ENCODE assay signal across 24 mouse cellular contexts in genomic region chr7:103810296-103810695, GRCm38 (mm10). TPM values are rescaled to one million over a fixed set of nuclear protein-coding genes. Genes with fewer than 3 reads are reported as not detected.
"Had no signal": no experiment of that assay in that cellular context is flagged by ENCODE, and none has a peak within 500 bp of the region (broad histone marks: within the 10 kb centered on the region; RNA-seq: fewer than 3 reads in every experiment).

No protein-coding gene starts in this region.

- H3K4me3 ChIP-seq: limb, embryonic 15.5 days; midbrain, embryonic 15.5 days; neural tube, embryonic 12.5 days had no signal

- H3K27ac ChIP-seq: limb, embryonic 15.5 days; midbrain, embryonic 15.5 days; neural tube, embryonic 12.5 days had no signal

- H3K4me2 ChIP-seq: limb, embryonic 15.5 days; lung, embryonic 14.5 days; midbrain, embryonic 11.5 days; midbrain, embryonic 15.5 days; neural tube, embryonic 12.5 days had no signal

- ATAC-seq: midbrain, embryonic 15.5 days had no signal

- H3K9ac ChIP-seq: limb, embryonic 15.5 days; lung, embryonic 14.5 days; midbrain, embryonic 15.5 days; neural tube, embryonic 12.5 days had no signal

- H3K9me3 ChIP-seq: limb, embryonic 15.5 days; megakaryocyte, embryonic 14.5 days; midbrain, embryonic 15.5 days; neural tube, embryonic 12.5 days had no signal

- H3K27me3 ChIP-seq: limb, embryonic 15.5 days; megakaryocyte, embryonic 14.5 days; midbrain, embryonic 15.5 days; neural tube, embryonic 12.5 days had no signal

- H3K36me3 ChIP-seq: limb, embryonic 15.5 days; midbrain, embryonic 15.5 days; neural tube, embryonic 12.5 days had no signal

- DNase-seq: kidney, adult 8-10 months; kidney, postnatal 25 days; layer of hippocampus, adult 9-11 months; layer of hippocampus, postnatal 36 days; lung, embryonic 14.5 days; lung, postnatal 10 days; lung, postnatal 4 days; retina, postnatal 1 day; right cerebral cortex, postnatal 14 days; thymus, postnatal 36 days had no signal

- H3K4me1 ChIP-seq: limb, embryonic 15.5 days; midbrain, embryonic 15.5 days; neural tube, embryonic 12.5 days had no signal

RNA-seq across cellular contexts. Expression of gene Olfr67, which starts 18.7 kb away (rescaled TPM):
- total RNA-seq: layer of hippocampus, adult 18-20 months; layer of hippocampus, postnatal 36 days; left cerebral cortex, adult 8-10 months; left cerebral cortex, postnatal 25 days; monocyte, adult 5-6 weeks; neutrophil, adult 5-6 weeks had no signal
- polyA plus RNA-seq: kidney, embryonic 16.5 days; limb, embryonic 11.5 days; limb, embryonic 15.5 days; lung, embryonic 14.5 days; midbrain, embryonic 11.5 days; midbrain, embryonic 15.5 days; neural tube, embryonic 12.5 days; stomach, embryonic 16.5 days; thymus, postnatal 0 days had no signal

RNA-seq across cellular contexts. Expression of gene Hbb-bh2, which starts 30.0 kb away (rescaled TPM):
- total RNA-seq: layer of hippocampus, adult 18-20 months; layer of hippocampus, postnatal 36 days; left cerebral cortex, adult 8-10 months; left cerebral cortex, postnatal 25 days; monocyte, adult 5-6 weeks; neutrophil, adult 5-6 weeks had no signal
- polyA plus RNA-seq: kidney, embryonic 16.5 days; limb, embryonic 11.5 days; limb, embryonic 15.5 days; lung, embryonic 14.5 days; midbrain, embryonic 11.5 days; midbrain, embryonic 15.5 days; stomach, embryonic 16.5 days; thymus, postnatal 0 days had no signal

RNA-seq across cellular contexts. Expression of gene Olfr68, which starts 30.8 kb away (rescaled TPM):
- total RNA-seq: layer of hippocampus, adult 18-20 months; layer of hippocampus, postnatal 36 days; left cerebral cortex, adult 8-10 months; left cerebral cortex, postnatal 25 days; monocyte, adult 5-6 weeks; neutrophil, adult 5-6 weeks had no signal
- polyA plus RNA-seq: kidney, embryonic 16.5 days; limb, embryonic 11.5 days; limb, embryonic 15.5 days; lung, embryonic 14.5 days; midbrain, embryonic 11.5 days; midbrain, embryonic 15.5 days; neural tube, embryonic 12.5 days; stomach, embryonic 16.5 days; thymus, postnatal 0 days had no signal
